Mouse (Mus musculus): ENCODE measurements around the gene Gm4450.
"Not testable (repeated sequence)": the region's sequence is repeated elsewhere in the genome, so short reads cannot be mapped to it uniquely, and the experiment has no call there.

Gm4450 gene

DNA sequence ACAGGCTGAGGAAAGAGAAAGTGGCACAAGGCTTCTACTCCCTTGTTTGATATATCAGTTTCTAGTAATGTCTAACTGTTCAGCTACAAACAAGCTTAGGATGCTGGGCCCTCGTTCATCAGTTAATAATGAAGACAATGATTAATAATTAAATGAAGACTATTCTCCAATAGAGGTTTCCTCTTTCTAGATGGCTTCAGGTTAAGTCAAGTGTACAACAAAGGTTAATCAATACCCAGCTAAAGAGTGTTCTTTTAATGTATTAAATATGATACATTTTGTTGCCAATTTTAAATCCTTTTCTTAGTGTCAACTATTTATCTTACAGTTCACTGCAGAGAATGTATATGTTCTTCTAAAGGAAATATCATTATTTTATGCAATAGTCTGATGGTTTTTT is at the start of gene Gm4450:
Gene Gm4450, minus strand, starts transcription at position 101 of the 400 bp plus-strand sequence.
- DNase-seq (ENCODE audit: low spot score in 2 of 2) = not testable (repeated sequence)

DNA sequence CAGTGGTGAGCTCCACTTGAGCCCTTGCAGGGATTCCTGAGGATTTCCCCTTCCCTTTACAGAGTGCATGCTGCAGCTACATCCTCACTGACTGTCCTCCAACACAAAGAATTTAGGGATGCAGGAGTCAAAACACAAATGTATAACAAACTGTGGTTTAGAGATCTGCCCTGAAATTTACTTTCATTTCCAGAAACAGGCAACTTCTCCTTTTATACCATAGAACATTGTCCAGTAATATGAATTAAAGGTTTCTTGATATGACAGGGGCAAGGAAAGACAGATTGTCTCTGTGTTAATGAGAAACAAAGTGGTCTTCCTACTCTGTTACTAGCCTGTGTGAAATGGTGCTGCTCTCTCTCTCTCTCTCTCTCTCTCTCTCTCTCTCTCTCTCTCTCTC is 40.5 kb upstream of the Gm4450 start:
- not testable (repeated sequence) for DNase-seq (ENCODE audit: low spot score in 2 of 2)

DNA sequence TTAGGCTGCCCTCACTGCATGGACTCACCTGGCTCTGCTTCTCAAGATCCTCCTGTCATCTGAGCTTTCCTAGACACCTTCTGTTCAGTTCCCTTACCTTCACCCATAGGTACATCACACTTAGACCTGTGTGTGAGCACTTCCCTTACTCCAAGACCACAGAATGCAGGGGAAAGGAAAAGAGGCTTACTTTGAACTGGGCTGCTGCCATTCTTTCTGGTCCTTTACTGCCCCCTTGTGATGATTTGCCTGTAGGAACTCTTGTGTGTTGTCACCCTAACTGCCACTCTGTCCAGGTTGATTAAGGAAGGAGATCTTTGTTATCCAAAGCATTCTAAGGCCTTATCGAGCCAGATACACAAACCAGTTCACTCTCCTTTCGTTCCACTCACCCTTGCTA is 39.8 kb upstream of the Gm4450 start:
- DNase-seq (ENCODE audit: low spot score in 2 of 2) = not testable (repeated sequence)

DNA sequence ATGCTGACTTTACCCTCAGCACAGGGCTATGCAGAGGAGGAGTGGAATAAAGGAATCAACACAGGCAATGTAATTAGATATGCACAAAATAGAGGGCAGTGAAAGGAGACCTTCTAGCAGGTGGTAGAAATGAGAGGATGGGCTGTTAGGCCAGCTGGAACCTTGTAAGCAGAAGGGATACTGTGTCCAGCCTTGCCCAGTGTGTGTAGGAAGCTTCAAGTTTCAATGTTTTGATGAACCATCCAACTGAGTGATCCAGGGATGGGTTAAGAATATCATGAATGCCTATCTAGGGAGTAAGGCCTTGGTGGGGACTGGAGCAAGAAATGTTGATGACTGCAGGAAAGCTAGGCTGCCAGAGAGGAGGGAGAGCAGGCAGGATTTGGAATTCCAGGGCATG is 38.1 kb upstream of the Gm4450 start:
- DNase-seq (ENCODE audit: low spot score in 2 of 2) = not testable (repeated sequence)

DNA sequence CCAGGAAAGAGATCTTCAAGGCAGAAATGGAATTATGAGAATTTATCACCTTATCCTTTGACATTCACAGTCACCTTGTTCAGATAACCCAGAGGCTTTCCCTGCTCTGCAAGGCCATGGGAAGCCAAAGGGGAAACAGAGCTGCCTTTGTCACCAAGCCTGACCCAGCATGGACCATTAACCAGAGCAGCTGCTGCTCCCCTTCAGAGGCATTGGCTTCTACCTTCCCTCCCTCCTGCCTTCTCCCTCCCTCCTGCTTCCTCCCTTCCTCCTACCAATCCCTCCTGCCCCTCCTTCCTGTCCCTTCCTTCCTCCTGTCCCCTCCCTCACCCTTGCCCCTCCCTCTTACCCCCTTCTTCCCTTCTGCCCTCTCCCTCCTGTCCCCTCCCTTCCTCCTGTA is 37.3 kb upstream of the Gm4450 start:
- DNase-seq (ENCODE audit: low spot score in 2 of 2) = not testable (repeated sequence)

DNA sequence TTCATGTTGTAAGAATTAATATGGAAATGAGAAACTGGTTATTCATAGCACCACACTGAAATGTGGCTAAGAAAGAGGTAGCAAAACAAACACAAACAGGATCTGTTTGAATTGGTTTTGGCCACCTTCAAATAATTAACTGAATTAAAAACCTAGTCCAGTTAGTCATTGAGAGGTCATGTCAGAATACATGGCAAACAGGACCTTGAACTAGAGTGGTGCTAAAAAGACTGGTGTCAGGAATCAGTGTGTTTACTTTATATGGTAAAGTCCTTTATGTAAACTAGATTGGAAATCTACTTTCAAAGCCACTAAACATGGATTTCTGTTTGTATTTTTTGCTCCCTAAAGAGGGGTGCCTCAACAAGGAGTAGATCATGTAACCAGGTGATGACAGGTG is 14.6 kb upstream of the Gm4450 start:
- DNase-seq (ENCODE audit: low spot score in 2 of 2) = not testable (repeated sequence)

DNA sequence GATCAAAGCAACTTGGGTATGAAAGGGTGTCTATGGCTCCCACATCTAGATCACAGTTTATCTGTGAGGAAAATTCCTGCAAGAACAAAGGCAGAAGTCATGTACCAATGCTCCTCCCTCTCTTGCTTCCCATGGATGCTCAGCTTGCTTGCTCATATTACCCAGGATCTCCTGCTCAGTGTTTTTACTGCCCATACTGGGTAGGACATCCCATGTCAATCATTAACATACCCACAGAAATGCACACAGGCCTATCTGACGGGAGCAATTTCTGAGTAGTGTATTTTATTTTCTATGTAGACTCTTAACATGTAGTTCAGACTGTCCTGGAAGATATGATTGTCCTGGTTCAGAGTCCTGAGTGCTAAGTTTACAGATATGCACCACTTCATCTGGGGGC is 14.1 kb upstream of the Gm4450 start:
- not testable (repeated sequence) for DNase-seq (ENCODE audit: low spot score in 2 of 2)

DNA sequence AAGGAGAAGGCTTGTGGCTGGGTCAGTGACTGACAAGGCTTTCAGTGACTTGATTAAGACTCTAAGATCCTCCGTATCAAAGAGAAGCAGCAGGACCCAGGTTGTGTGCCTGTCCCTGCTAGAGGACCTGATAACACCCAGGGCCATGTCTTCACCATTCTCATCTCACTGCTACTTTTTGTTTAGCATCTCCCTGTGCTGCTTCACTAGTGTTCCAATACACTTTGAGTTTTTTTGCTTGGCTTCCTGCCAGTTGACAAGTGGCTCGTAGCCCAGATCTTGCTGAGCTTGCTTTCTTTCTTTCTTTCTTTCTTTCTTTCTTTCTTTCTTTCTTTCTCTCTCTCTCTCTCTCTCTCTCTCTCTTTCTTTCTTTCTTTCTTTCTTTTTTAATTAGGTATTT is 12.4 kb upstream of the Gm4450 start:
- DNase-seq (ENCODE audit: low spot score in 2 of 2) = not testable (repeated sequence)

DNA sequence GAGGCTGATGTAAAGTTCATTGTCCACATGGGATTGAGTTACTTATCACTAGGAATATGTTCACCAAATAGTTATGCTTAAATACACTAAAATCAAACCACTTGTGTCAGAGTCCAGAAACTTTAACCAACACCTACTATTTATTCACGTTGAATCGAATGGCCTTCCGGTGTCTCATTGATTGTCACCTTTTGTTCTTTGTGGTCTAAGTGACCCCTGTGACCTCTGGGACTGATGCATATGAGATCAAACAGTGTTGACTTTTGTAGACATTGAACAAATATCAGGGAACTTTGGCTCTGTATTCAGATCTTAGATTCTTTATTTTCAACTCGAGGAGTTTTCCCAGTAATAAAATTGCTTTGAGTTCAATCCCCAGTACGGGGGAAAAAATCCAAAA is 3.1 kb downstream of the Gm4450 start:
- not testable (repeated sequence) for DNase-seq (ENCODE audit: low spot score in 2 of 2)

DNA sequence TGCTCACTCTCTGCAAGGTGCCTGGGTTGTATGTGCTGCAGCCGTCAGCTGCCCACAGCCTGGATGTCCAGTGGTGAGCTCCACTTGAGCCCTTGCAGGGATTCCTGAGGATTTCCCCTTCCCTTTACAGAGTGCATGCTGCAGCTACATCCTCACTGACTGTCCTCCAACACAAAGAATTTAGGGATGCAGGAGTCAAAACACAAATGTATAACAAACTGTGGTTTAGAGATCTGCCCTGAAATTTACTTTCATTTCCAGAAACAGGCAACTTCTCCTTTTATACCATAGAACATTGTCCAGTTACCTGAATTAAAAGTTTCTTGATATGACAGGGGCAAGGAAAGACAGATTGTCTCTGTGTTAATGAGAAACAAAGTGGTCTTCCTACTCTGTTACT is 13.0 kb downstream of the Gm4450 start:
- DNase-seq (ENCODE audit: low spot score in 2 of 2) = not testable (repeated sequence)

DNA sequence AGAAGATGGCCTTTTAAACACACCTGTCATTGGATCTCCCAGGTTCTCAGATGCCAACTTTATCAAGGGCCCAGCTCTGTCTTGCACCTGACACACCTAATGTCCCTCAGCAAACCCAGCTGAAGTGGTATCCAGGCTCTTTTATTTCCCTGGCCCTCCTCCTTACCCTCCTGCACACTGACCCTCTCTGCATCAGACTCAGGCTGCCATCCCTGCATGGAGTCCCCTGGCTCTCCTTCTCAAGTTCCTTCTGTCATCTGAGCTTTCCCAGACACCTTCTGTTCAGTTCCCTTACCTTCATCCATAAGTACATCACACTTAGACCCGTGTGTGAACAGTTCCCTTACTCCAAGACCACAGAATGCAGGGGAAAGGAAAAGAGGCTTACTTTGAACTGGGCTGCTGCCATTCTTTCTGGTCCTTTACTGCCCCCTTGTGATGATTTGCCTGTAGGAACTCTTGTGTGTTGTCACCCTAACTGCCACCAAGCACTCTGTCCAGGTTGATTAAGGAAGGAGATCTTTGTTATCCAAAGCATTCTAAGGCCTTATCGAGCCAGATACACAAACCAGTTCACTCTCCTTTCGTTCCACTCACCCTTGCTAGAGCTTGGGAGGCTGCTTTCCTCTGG is 13.7 kb downstream of the Gm4450 start:
- DNase-seq (ENCODE audit: low spot score in 2 of 2) = not testable (repeated sequence)

DNA sequence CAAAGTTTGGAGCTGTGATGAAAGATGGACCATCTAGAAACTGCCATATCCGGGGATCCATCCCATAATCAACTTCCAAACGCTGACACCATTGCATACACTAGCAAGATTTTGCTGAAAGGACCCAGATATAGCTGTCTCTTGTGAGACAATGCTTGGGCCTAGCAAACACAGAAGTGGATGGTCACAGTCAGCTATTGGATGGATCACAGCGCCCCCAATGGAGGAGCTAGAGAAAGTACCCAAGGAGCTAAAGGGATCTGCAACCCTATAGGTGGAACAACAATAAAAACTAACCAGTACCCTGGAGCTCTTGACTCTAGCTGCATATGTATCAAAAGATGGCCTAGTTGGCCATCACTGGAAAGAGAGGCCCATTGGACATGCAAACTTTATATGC is 14.7 kb downstream of the Gm4450 start:
- DNase-seq (ENCODE audit: low spot score in 2 of 2) = not testable (repeated sequence)

DNA sequence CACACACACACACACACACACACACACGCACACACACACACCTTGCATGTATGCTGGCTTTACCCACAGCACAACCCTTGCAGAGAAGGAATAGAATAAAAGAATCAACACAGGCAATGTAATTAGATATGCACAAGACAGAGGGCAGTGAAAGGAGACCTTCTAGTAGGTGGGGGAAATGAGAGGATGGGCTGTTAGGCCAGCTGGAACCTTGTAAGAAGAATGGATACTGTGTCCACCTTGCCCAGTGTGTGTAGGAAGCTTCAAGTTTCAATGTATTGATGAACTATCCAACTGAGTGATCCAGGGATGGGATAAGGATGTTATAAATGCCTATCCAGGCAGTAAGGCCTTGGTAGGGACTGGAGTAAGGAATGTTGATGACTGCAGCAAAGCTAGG is 21.9 kb downstream of the Gm4450 start:
- no peak for DNase-seq (ENCODE audit: low spot score in 2 of 2)

DNA sequence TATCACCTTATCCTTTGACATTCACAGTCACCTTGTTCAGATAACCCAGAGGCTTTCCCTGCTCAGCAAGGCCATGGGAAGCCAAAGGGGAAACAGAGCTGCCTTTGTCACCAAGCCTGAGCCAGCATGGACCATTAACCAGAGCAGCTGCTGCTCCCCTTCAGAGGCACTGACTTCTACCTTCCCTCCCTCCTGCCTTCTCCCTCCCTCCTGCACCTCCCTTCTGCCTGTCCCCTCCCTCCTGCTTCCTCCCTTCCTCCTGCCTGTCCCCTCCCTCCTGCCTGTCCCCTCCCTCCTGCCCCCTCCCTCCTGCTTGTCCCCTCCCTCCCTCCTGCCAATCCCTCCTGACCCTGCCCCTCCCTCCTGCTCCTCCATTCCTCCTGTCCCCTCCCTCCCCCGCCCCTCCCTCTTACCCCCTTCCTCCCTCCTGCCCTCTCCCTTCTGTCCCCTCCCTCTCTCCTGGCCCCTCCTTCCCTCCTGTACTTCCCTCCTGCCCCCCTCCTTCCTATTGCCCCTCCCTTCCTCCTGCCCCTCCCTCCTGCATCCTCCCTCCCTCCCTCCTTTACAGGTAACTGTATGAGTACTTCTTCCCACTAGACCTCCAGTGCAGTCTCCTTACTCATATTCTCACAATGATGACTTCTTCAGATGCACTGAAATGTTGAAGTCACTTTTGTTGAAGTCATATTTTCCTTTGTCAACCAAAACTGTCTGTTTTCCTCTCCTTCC is 22.7 kb downstream of the Gm4450 start:
- DNase-seq (ENCODE audit: low spot score in 2 of 2) = no peak

DNA sequence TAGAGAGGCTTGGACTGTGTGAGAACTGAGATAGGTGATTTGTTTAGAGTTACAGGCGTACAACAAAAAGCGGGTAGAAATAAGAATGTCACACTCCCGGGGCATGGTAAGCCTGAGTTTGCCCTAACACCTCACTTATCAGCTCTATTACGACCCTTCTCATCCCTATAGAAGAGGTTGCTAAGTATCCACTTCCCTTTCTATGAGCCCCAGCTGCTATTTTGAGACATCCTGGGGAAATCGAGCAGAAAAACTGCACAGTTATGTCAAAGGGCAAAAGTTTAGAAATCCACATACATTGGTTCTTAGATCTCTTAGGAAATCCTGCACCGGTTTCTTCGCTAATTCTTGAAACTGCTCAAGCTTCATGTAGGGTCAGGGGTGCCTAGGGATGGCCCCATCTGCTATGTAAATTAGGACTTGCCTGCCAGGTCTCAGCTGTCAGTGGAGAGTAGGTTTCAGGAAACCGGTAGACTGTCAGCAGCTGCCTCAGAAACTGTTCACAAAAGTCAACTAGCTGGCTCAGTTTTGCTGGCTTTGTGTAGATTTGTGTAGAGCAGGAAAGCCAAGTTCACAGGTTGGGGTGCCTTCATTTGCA is 27.9 kb downstream of the Gm4450 start:
- DNase-seq (ENCODE audit: low spot score in 2 of 2) = no peak

DNA sequence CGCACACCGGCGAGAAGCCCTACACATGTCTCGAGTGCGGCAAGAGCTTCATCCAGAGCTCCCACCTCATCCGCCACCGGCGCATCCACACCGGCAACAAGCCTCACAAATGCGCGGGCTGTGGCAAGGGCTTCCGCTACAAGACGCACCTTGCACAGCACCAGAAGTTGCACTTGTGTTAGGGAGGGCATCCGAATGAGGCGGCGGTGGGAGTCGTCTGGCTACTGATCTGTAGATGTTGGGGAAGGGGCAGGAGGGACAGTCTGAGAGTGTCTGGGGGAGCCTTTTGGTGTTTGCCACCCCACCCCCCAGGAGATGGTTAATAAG is 28.5 kb downstream of the Gm4450 start:
- no peak for DNase-seq (ENCODE audit: low spot score in 2 of 2)

DNA sequence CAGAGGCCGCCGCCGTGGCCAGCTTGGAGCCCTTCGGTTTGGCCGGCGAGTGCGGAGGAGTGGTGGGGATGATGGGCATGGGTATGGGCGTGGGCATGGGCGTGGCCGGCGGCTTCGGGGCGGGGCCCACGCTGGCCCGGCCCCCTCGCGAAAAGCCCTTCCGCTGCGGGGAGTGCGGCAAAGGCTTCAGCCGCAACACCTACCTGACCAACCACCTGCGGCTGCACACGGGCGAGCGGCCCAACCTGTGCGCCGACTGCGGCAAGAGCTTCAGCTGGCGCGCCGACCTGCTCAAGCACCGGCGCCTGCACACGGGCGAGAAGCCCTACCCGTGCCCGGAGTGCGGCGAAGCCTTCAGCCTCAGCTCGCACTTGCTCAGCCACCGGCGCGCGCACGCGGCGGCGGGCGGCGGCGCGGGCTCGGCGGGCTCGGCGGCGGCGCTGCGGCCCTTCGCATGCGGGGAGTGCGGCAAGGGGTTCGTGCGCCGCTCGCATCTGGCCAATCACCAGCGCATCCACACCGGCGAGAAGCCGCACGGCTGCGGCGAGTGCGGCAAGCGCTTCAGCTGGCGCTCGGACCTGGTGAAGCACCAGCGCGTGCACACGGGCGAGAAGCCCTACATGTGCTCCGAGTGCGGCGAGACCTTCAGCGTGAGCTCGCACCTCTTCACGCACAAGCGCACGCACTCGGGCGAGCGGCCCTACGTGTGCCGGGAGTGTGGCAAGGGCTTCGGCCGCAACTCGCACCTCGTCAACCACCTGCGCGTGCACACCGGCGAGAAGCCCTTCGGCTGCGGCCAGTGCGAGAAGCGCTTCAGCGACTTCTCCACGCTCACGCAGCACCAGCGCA is 29.1 kb downstream of the Gm4450 start:
- peak; percentile 46 to 73 for DNase-seq (ENCODE audit: low spot score in 2 of 2)

DNA sequence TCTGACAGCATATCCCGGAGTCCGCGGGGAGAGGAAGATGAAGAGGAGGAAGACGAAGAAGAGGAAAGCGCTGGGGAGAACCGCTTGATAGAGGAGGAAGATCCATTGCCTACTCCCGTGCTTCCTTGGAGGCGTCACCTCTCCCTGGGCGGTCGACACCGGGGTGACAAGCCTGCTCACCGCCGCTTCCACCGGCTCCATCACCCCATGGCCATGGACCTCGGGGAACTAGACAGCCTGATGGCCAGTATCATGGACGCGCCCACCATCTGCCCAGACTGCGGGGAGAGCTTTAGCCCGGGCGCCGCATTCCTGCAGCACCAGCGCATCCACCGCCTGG is 29.7 kb downstream of the Gm4450 start:
- DNase-seq (ENCODE audit: low spot score in 2 of 2) = no peak

DNA sequence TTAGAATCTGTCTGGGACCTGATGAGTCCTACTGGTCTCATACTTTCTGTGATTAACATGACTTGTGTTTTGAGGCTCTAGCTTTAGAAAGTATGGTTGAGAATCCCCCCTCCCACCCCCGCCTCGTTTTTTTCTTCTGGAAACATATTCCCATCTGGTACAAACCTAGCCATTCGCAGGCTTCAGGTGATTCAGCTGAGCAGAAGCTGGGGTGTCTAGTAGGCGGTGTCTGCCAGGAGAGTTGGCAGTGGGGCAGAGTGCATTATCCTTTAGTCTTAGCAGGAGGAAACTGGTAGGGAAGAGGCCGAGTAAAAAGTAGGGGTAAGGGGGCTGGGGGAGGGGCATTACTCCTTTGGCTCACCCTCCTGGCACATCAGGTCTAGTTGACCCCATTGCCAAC is 30.2 kb downstream of the Gm4450 start:
- DNase-seq (ENCODE audit: low spot score in 2 of 2) = no peak

DNA sequence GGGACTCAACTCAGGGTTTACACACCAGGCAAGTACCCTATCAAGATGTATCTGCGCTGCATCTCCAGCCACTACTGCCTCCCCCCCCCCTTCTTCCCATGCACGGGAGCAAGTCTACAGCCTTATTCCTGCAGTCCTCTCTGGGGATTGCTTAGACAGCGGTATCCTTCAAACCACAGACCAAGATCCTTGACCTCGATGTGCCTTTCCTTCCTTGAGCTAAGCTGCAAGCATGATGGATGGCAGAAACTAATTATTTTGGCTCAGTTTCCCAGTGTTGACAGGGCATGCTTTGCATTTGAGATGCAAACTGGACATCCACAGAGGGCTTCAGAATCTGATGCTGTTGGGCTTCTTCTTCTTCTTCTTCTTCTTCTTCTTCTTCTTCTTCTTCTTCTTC is 34.0 kb downstream of the Gm4450 start:
- DNase-seq (ENCODE audit: low spot score in 2 of 2) = no peak

DNA sequence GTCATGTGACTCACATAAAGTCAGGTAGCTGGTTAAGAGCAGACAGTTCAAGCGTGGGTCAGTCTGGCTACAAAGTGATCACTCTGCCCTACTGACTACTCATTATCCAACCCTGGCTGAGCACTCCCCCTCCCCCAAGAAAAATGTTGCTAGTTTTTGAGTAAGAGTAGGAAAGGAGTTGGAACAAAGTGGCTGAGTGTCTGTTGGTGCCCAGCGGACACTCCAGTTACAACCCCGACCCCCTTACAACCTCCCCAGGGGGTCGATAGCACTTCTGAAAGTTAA is 37.2 kb downstream of the Gm4450 start:
- no peak for DNase-seq (ENCODE audit: low spot score in 2 of 2)

DNA sequence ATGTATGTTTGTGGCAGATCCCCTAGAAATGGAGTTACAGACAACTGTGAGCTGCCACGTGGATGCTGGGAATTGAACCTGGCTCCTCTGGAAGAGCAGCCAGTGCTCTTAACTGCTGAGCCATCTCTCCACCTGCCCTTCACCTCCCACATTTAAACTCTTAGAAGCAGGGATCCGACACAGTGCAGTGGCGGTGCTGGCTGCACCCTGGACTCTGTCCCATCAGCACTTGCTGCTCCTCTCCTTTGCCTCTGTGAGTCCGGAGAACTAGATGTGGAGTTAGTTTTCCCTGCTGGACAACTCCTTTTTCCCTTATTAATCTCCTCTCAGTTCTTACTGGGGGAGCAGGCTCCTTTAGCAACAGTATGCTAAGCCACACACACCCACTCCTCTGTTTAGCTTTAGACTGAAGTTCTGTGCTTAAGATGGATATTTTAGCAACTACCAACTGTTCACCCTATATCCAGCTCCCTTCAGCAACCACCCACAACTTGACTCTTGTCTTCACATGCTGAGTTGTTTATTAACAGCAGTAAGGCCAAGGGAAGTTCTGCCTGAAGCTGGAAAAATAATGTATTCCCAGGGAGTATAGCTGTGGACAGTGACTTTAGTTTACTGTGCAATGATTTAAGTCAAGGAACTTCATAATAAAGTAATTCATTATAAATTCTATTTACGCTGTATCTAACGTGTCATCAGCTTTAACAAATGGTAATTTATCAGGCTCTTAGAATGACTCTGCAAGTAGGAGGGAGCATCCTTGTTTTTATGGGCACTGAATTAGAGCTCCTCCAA is 37.7 kb downstream of the Gm4450 start:
- no peak for DNase-seq (ENCODE audit: low spot score in 2 of 2)

Data from urinary bladder, postnatal 36 days (tissue).